Mouse (Mus musculus): ENCODE results near the gene Faxc.

- TF ChIP-seq POLR2A (IDR thresholded peaks at IDR 0.05; ENCODE audit: low read depth, low read length) = no peak
- TF ChIP-seq CTCF (IDR thresholded peaks at IDR 0.05; ENCODE audit: extremely low read depth, insufficient read length, insufficient replicate concordance, low read depth, low read length) = 0 out of 2 replicates have a peak, but pooled peaks have one; percentile 15
Measured at GRCm38 (mm10) chr4:21990580-21991235, 59.6 kb downstream of the Faxc start.
